Mouse (Mus musculus): Measurements from ENCODE around the gene Farp1.

GRCm38 (mm10) chr14:121168716-121169115 is 133.7 kb downstream of the Farp1 start:
- no peak for TF ChIP-seq CTCF (IDR thresholded peaks at IDR 0.05; ENCODE audit: borderline replicate concordance, insufficient read depth, low read depth, low read length)
- no peak for TF ChIP-seq POLR2A (IDR thresholded peaks at IDR 0.05; ENCODE audit: borderline replicate concordance, insufficient read depth, low read length)
